Mouse (Mus musculus): Measurements from ENCODE around the gene 9130023H24Rik. TPM values are rescaled to one million over a fixed set of nuclear protein-coding genes. Genes with fewer than 3 reads are reported as not detected.

The 9130023H24Rik gene
- polyA plus RNA-seq, 1 experiment from 2014 or later = 9.5 TPM

DNA sequence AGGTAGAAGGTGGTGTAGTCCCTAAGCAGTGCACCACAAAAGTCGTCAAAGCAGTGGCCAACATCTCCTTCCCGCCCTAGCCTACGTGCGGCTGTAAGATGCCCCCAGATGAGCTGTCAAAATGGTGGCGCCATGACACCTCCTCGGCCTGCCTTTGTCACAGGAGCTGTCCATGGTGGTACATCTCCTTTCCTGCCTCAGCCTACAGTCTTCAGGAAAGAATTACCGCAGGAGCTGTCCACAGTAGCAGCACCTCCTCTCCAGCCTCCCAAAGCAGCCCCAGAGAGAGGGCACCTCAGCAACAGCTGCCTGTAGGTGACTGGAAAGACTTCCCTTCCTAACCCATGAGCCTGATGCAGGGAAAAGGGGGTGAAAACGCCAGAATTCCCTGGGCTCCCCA lies 6.1 kb downstream of the 9130023H24Rik start:
- H3K27me3 ChIP-seq (ENCODE audit: control insufficient read depth, insufficient read depth, low read length) = no peaks in the 10 kb centered on the region
- no peaks in the 10 kb centered on the region for H3K36me3 ChIP-seq (ENCODE audit: control insufficient read depth, insufficient read depth, low read length)
- no peak overlapping the region for H3K9ac ChIP-seq (replicated peaks; ENCODE audit: low read depth, low read length)
- no peak overlapping the region for H3K27ac ChIP-seq (ENCODE audit: low read depth, low read length)
- WGBS = 50% methylated on average over 8 of the region's 8 CpGs
- H3K9me3 ChIP-seq (ENCODE audit: control insufficient read depth, low read length) = no peaks in the 10 kb centered on the region
- H3K4me1 ChIP-seq (ENCODE audit: control insufficient read depth, insufficient read depth, low read length) = peaks cover 2% of the 10 kb centered on the region; the same call in 1 of the 2 replicates
- no peak for ATAC-seq (ENCODE audit: low read depth)
- H3K4me3 ChIP-seq (ENCODE audit: low read depth, low read length) = no peak overlapping the region
- H3K4me2 ChIP-seq (ENCODE audit: low read depth, low read length) = no peak overlapping the region

DNA sequence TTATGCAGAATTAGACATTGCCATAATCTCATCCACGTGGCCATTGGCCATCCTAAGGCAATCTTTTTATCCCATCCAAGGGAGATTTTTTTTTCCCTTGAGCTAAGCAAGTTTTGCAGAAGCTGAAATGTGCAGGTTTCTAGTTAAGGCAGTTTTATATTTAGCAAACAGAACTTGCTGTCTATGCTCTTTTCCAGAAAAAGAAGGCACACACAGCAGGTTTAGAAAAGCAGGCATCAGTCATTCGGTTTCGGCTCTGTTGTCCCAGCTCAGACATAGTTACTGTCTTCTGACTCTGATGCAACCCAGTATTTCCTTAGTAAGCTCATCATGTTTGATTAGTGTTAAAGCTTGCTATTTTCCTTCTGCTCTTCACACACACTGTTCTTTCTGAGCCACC lies 16.9 kb downstream of the 9130023H24Rik start:
- H3K27me3 ChIP-seq (ENCODE audit: control insufficient read depth, insufficient read depth, low read length) = no peaks in the 10 kb centered on the region

DNA sequence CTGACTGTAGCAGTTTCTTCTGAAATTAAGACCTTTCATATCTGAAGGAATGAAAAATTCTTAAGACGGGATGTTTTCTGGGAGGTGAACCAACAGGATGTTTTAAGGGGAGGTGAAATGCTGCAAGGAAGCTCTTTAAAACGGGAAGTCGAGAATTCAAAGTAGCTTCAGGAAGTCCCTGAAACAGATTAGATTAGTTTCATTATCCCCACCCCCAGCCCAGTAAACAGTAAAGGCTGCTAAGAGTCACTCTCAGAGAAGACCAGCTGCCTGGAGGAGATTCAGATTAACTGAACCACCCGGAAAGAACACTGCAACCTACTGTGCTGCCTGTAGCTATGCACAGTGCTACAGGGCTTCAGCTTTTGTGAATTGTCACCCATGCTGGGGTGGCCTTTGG lies 17.9 kb downstream of the 9130023H24Rik start:
- ATAC-seq (ENCODE audit: low read depth) = no peak
- Histone ChIP-seq H3K36me3 (ENCODE audit: control insufficient read depth, insufficient read depth, low read length) (no peaks in the 10 kb centered on the region), H3K9me3 (ENCODE audit: control insufficient read depth, low read length) (no peaks in the 10 kb centered on the region), H3K4me3 (ENCODE audit: low read depth, low read length) (no peak overlapping the region), H3K4me2 (ENCODE audit: low read depth, low read length) (no peak overlapping the region), H3K27ac (ENCODE audit: low read depth, low read length) (no peak overlapping the region), H3K9ac (replicated peaks; ENCODE audit: low read depth, low read length) (no peak overlapping the region), H3K4me1 (ENCODE audit: control insufficient read depth, insufficient read depth, low read length) (no peaks in the 10 kb centered on the region), H3K27me3 (ENCODE audit: control insufficient read depth, insufficient read depth, low read length) (no peaks in the 10 kb centered on the region)
- 87% methylated on average over 4 of the region's 4 CpGs for WGBS

More for the DNA sequence above, 16.9 kb downstream of the 9130023H24Rik start:
- Histone ChIP-seq H3K9ac (replicated peaks; ENCODE audit: low read depth, low read length) (no peak overlapping the region), H3K4me1 (ENCODE audit: control insufficient read depth, insufficient read depth, low read length) (no peaks in the 10 kb centered on the region), H3K4me3 (ENCODE audit: low read depth, low read length) (no peak overlapping the region), H3K27ac (ENCODE audit: low read depth, low read length) (no peak overlapping the region), H3K4me2 (ENCODE audit: low read depth, low read length) (no peak overlapping the region), H3K36me3 (ENCODE audit: control insufficient read depth, insufficient read depth, low read length) (no peaks in the 10 kb centered on the region), H3K9me3 (ENCODE audit: control insufficient read depth, low read length) (no peaks in the 10 kb centered on the region)
- 90% methylated on average over 3 of the region's 3 CpGs for WGBS
- no peak for ATAC-seq (ENCODE audit: low read depth)

DNA sequence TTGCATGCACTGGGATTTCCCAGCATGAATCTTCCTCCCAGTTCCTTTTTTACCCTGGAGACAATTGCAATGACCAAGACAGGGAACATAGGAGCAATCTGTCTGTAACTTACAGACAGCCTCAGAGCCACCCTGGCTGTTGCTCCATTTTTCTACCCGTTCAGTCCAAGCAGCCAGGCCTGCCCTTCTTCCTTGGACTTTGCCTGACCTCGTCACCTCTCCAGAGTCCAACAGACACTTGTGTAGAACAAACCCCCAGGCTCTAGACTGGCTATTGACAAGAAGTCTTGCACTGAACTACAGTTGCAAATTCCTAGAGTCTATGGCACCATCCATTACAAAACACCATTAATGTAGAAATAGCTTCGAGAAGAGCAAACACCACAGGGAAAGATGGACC lies 28.0 kb downstream of the 9130023H24Rik start:
- Histone ChIP-seq H3K9me3 (ENCODE audit: control insufficient read depth, low read length) (no peaks in the 10 kb centered on the region), H3K27ac (ENCODE audit: low read depth, low read length) (no peak overlapping the region), H3K4me3 (ENCODE audit: low read depth, low read length) (no peak overlapping the region), H3K4me1 (ENCODE audit: control insufficient read depth, insufficient read depth, low read length) (no peaks in the 10 kb centered on the region), H3K27me3 (ENCODE audit: control insufficient read depth, insufficient read depth, low read length) (no peaks in the 10 kb centered on the region), H3K36me3 (ENCODE audit: control insufficient read depth, insufficient read depth, low read length) (no peaks in the 10 kb centered on the region), H3K4me2 (ENCODE audit: low read depth, low read length) (no peak overlapping the region), H3K9ac (replicated peaks; ENCODE audit: low read depth, low read length) (no peak overlapping the region)
- 64% methylated on average over 3 of the region's 3 CpGs for WGBS
- no peak for ATAC-seq (ENCODE audit: low read depth)

DNA sequence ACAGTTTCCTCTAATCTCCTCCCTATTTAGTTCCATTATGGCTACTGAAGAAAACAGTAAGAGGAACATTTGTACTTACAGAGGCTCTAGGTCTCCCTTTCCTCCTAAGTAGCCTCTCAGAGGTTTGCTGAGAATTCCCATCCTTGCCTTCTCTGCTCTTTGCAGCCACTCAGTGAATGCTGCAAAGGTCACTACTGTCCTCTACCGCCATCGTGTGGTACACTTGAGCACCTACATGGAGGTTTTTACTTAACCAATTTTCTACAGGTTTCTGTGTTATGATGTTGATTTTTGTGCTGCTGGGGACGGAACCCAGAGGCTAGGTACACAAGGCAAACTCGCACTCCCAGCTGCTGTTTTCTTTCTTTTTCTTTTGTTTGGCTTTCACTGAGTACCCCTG lies 29.6 kb downstream of the 9130023H24Rik start:
- H3K4me3 ChIP-seq (ENCODE audit: low read depth, low read length) = no peak overlapping the region
- 11% methylated on average over 4 of the region's 4 CpGs for WGBS
- no peak for ATAC-seq (ENCODE audit: low read depth)

DNA sequence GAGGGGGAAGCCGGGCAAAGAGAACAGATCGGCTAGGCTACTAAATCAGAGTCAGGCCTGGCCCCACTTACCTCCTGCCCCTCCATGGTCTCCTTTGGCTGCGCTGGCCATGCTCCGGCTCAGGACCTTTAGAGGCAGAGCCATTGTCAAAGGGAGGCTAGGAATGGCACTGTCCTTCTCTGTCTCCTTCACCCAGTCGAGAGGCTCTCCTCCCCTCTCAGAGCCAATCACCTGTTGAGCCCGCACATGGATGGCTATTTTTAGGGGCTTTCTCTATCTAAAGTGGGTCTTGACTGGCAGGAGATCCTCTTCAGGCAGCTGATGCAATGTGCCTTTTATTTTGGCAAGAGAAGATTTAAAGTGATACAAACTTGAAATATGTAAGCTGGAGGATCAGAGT lies 31.7 kb downstream of the 9130023H24Rik start, which contains the start of gene Cox6a2:
Cox6a2 (minus strand) TSS at position 236 of the 400 bp plus-strand sequence.
- ATAC-seq (ENCODE audit: low read depth) = no peak
- no peak within 1 kb of the TSS for H3K4me2 ChIP-seq (ENCODE audit: low read depth, low read length)
- H3K27me3 ChIP-seq (ENCODE audit: control insufficient read depth, insufficient read depth, low read length) = no peaks in the 10 kb centered on the region
- no peaks in the 10 kb centered on the region for H3K36me3 ChIP-seq (ENCODE audit: control insufficient read depth, insufficient read depth, low read length)
- no peak within 1 kb of the TSS for H3K9ac ChIP-seq (replicated peaks; ENCODE audit: low read depth, low read length)
- H3K4me1 ChIP-seq (ENCODE audit: control insufficient read depth, insufficient read depth, low read length) = no peaks in the 10 kb centered on the region
- 89% methylated on average over 6 of the region's 6 CpGs for WGBS
- H3K4me3 ChIP-seq (ENCODE audit: low read depth, low read length) = no peak within 1 kb of the TSS
- no peaks in the 10 kb centered on the region for H3K9me3 ChIP-seq (ENCODE audit: control insufficient read depth, low read length)
- no peak within 1 kb of the TSS for H3K27ac ChIP-seq (ENCODE audit: low read depth, low read length)

More for the DNA sequence above, 29.6 kb downstream of the 9130023H24Rik start:
- H3K27me3 ChIP-seq (ENCODE audit: control insufficient read depth, insufficient read depth, low read length) = no peaks in the 10 kb centered on the region
- H3K9ac ChIP-seq (replicated peaks; ENCODE audit: low read depth, low read length) = no peak overlapping the region
- H3K9me3 ChIP-seq (ENCODE audit: control insufficient read depth, low read length) = no peaks in the 10 kb centered on the region
- H3K27ac ChIP-seq (ENCODE audit: low read depth, low read length) = no peak overlapping the region
- no peaks in the 10 kb centered on the region for H3K36me3 ChIP-seq (ENCODE audit: control insufficient read depth, insufficient read depth, low read length)
- H3K4me1 ChIP-seq (ENCODE audit: control insufficient read depth, insufficient read depth, low read length) = no peaks in the 10 kb centered on the region
- no peak overlapping the region for H3K4me2 ChIP-seq (ENCODE audit: low read depth, low read length)

DNA sequence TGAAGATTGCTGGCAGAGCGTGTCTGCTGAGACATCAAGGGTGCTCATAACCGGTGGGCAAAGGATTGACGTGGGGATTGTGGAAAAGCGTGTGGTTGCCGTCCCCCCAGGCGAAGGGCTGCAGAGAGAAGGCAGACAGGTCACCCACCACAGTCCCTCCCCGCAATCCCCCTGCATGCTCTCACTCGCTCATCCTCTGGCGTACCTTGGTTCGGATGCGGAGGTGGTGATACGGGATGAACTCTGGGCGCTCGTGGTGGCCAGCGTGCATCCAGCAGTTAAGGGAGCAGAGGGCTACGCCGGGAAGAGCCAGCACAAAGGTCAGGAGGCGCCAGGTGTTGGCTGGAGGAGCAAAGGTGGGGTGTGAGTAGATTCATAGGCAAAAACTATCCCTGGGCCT lies 32.1 kb downstream of the 9130023H24Rik start:
- Histone ChIP-seq H3K27me3 (ENCODE audit: control insufficient read depth, insufficient read depth, low read length) (no peaks in the 10 kb centered on the region), H3K4me3 (ENCODE audit: low read depth, low read length) (no peak overlapping the region), H3K9me3 (ENCODE audit: control insufficient read depth, low read length) (no peaks in the 10 kb centered on the region), H3K27ac (ENCODE audit: low read depth, low read length) (no peak overlapping the region), H3K4me1 (ENCODE audit: control insufficient read depth, insufficient read depth, low read length) (no peaks in the 10 kb centered on the region), H3K36me3 (ENCODE audit: control insufficient read depth, insufficient read depth, low read length) (no peaks in the 10 kb centered on the region), H3K9ac (replicated peaks; ENCODE audit: low read depth, low read length) (no peak overlapping the region), H3K4me2 (ENCODE audit: low read depth, low read length) (no peak overlapping the region)
- ATAC-seq (ENCODE audit: low read depth) = no peak
- 86% methylated on average over 18 of the region's 18 CpGs for WGBS

DNA sequence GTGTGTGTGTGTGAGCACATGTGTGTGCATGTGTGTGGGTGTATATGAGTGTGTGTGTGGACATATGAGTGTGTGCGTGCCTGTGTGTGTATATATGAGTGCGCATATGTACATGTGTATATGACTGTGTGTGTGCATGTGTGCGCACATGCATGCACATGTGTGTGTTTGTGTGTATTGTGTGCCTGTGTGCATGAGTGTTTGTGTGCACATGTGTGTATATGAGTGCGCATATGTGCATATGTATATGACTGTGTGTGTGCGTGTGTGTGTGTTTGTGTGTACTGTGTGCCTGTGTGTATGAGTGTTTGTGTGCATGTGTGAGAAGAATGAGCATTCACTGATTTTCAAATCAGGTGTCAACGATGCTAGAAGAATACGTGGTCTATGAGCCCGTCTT lies 33.7 kb downstream of the 9130023H24Rik start:
- no peaks in the 10 kb centered on the region for H3K27me3 ChIP-seq (ENCODE audit: control insufficient read depth, insufficient read depth, low read length)
- no peaks in the 10 kb centered on the region for H3K9me3 ChIP-seq (ENCODE audit: control insufficient read depth, low read length)
- no peak overlapping the region for H3K27ac ChIP-seq (ENCODE audit: low read depth, low read length)
- no peak overlapping the region for H3K4me3 ChIP-seq (ENCODE audit: low read depth, low read length)
- no peak for ATAC-seq (ENCODE audit: low read depth)
- 87% methylated on average over 8 of the region's 8 CpGs for WGBS
- H3K4me1 ChIP-seq (ENCODE audit: control insufficient read depth, insufficient read depth, low read length) = no peaks in the 10 kb centered on the region
- no peak overlapping the region for H3K9ac ChIP-seq (replicated peaks; ENCODE audit: low read depth, low read length)
- no peak overlapping the region for H3K4me2 ChIP-seq (ENCODE audit: low read depth, low read length)
- no peaks in the 10 kb centered on the region for H3K36me3 ChIP-seq (ENCODE audit: control insufficient read depth, insufficient read depth, low read length)

DNA sequence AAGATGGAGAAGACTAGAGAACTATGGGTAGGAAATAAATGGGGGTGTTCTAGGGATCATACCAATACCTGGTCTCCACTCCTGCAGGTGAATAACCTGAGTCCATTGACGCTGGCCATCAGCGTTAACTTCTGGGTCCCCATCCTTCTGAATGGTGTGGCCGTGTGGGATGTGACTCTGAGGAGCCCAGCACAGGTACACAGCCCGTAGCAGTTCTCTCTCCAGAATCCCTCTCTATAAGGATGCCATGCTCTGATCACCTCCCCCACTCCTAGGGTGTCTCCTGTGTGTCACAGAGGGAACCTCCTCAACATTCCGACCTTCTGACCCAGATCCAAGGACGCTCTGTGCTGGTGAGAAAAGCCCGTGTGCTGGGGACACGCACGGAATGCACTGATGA lies 34.8 kb downstream of the 9130023H24Rik start:
- no peaks in the 10 kb centered on the region for H3K9me3 ChIP-seq (ENCODE audit: control insufficient read depth, low read length)
- H3K4me3 ChIP-seq (ENCODE audit: low read depth, low read length) = no peak overlapping the region
- H3K27ac ChIP-seq (ENCODE audit: low read depth, low read length) = no peak overlapping the region
- no peaks in the 10 kb centered on the region for H3K36me3 ChIP-seq (ENCODE audit: control insufficient read depth, insufficient read depth, low read length)
- no peaks in the 10 kb centered on the region for H3K27me3 ChIP-seq (ENCODE audit: control insufficient read depth, insufficient read depth, low read length)
- H3K4me2 ChIP-seq (ENCODE audit: low read depth, low read length) = no peak overlapping the region
- ATAC-seq (ENCODE audit: low read depth) = no peak
- no peaks in the 10 kb centered on the region for H3K4me1 ChIP-seq (ENCODE audit: control insufficient read depth, insufficient read depth, low read length)
- WGBS = 78% methylated on average over 9 of the region's 9 CpGs
- no peak overlapping the region for H3K9ac ChIP-seq (replicated peaks; ENCODE audit: low read depth, low read length)

DNA sequence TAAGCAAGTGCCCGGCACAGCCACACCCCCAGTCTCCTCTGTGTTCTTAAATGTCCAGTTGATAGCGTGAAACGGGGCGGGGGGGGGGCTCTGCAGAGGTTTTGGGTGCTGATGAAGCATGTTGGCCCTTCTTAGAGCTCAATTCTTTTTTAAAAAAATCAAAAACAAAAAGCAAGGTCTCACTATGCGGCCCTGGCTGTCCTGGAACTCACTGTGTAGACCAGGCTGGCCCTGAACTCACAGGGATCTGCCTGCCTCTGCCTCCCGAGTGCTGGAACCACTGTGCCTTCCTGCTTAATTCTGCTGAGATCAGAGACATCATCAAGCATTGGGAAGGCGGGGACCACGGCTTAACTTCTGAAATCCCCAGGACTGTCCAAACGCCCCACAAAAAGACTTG lies 36.2 kb downstream of the 9130023H24Rik start:
- no peaks in the 10 kb centered on the region for H3K36me3 ChIP-seq (ENCODE audit: control insufficient read depth, insufficient read depth, low read length)
- WGBS = 87% methylated on average over 9 of the region's 9 CpGs
- H3K9me3 ChIP-seq (ENCODE audit: control insufficient read depth, low read length) = no peaks in the 10 kb centered on the region
- H3K9ac ChIP-seq (replicated peaks; ENCODE audit: low read depth, low read length) = no peak overlapping the region
- H3K4me1 ChIP-seq (ENCODE audit: control insufficient read depth, insufficient read depth, low read length) = no peaks in the 10 kb centered on the region
- no peak overlapping the region for H3K27ac ChIP-seq (ENCODE audit: low read depth, low read length)
- H3K4me3 ChIP-seq (ENCODE audit: low read depth, low read length) = no peak overlapping the region
- no peaks in the 10 kb centered on the region for H3K27me3 ChIP-seq (ENCODE audit: control insufficient read depth, insufficient read depth, low read length)
- H3K4me2 ChIP-seq (ENCODE audit: low read depth, low read length) = no peak overlapping the region
- no peak for ATAC-seq (ENCODE audit: low read depth)
